Comparison of ENCODE assay signal across 7 mouse cellular contexts in genomic region chr13:65420201-65420600, GRCm38 (mm10).
DNase-seq lines count a peak whose midpoint lies in the region; ATAC-seq and TF ChIP-seq lines count a peak whose summit lies in the region.
"Not testable (repeated sequence)": the region's sequence is repeated elsewhere in the genome, so short reads cannot be mapped to it uniquely, and the experiment has no call there.

No protein-coding gene starts in this region.

- not testable (repeated sequence) for TF ChIP-seq CTCF in midbrain, postnatal 0 days (IDR thresholded peaks at IDR 0.05); testis, adult 2 months (IDR thresholded peaks at IDR 0.05; ENCODE audit: control insufficient read depth, insufficient read depth, insufficient replicate concordance, low read depth, low read length)

- H3K36me3 ChIP-seq in hindbrain, embryonic 12.5 days; kidney, embryonic 16.5 days (ENCODE audit: insufficient read depth, low read length); liver, embryonic 11.5 days (ENCODE audit: control insufficient read depth, insufficient read depth, low read length); midbrain, postnatal 0 days (ENCODE audit: insufficient read depth, low read length); testis, adult 2 months (ENCODE audit: control insufficient read depth, insufficient read depth, low read length): not testable (repeated sequence)

- peak; percentile 0 for DNase-seq in cerebellum, postnatal 10 days
- peak; percentile 71 for DNase-seq in heart, adult 11 months
- DNase-seq in liver, embryonic 11.5 days (ENCODE audit: low spot score), result peak; percentile 31
- DNase-seq in midbrain, postnatal 0 days (ENCODE audit: low spot score), result peak; percentile 2

- TF ChIP-seq POLR2A in testis, adult 2 months (IDR thresholded peaks at IDR 0.05; ENCODE audit: control insufficient read depth, low read depth, low read length), result not testable (repeated sequence)

- not testable (repeated sequence) for H3K9ac ChIP-seq in hindbrain, embryonic 12.5 days; kidney, embryonic 16.5 days (replicated peaks; ENCODE audit: low read length); liver, embryonic 11.5 days (ENCODE audit: low read depth, low read length); midbrain, postnatal 0 days (replicated peaks; ENCODE audit: low read length, poor library complexity, severe bottlenecking)

- H3K4me1 ChIP-seq in hindbrain, embryonic 12.5 days; kidney, embryonic 16.5 days (ENCODE audit: insufficient read depth, low read length); liver, embryonic 11.5 days (replicated peaks; ENCODE audit: control insufficient read depth, insufficient read depth, low read length); midbrain, postnatal 0 days (ENCODE audit: insufficient read depth, low read length); testis, adult 2 months (ENCODE audit: control insufficient read depth, insufficient read depth, low read length): not testable (repeated sequence)

- H3K4me3 ChIP-seq in hindbrain, embryonic 12.5 days, result peak overlapping the region; percentile 13; the same call in 1 of the 2 replicates
- peak overlapping the region; percentile 22; the same call in 1 of the 2 replicates for H3K4me3 ChIP-seq in kidney, embryonic 16.5 days (ENCODE audit: low read length)
- peak overlapping the region; percentile 27; the same call in 1 of the 2 replicates for H3K4me3 ChIP-seq in liver, embryonic 11.5 days (ENCODE audit: low read depth, low read length)
- H3K4me3 ChIP-seq in midbrain, postnatal 0 days (ENCODE audit: low read depth, low read length), result not testable (repeated sequence)
- peak overlapping the region; percentile 76 for H3K4me3 ChIP-seq in testis, adult 2 months (ENCODE audit: control insufficient read depth, low read depth, low read length)

- ATAC-seq in hindbrain, embryonic 12.5 days (ENCODE audit: low FRiP score); kidney, embryonic 16.5 days (ENCODE audit: low FRiP score, low TSS enrichment); liver, embryonic 11.5 days (replicated peaks; ENCODE audit: low FRiP score); midbrain, postnatal 0 days (ENCODE audit: low FRiP score): not testable (repeated sequence)

- H3K27ac ChIP-seq in hindbrain, embryonic 12.5 days; kidney, embryonic 16.5 days (ENCODE audit: low read length); liver, embryonic 11.5 days (ENCODE audit: low read depth, low read length); midbrain, postnatal 0 days (ENCODE audit: low read depth, low read length); testis, adult 2 months (ENCODE audit: control insufficient read depth, insufficient read depth, low read depth, low read length): not testable (repeated sequence)

- WGBS in hindbrain, embryonic 12.5 days, result 6% methylated on average over 24 of the region's 28 CpGs
- WGBS in kidney, embryonic 16.5 days, result 4% methylated on average over 17 of the region's 28 CpGs
- WGBS in liver, embryonic 11.5 days, result 8% methylated on average over 25 of the region's 28 CpGs
- 9% methylated on average over 21 of the region's 28 CpGs for WGBS in midbrain, postnatal 0 days

- H3K4me2 ChIP-seq in hindbrain, embryonic 12.5 days (replicated peaks), result peak overlapping the region; percentile 32; the same call in 1 of the 2 replicates
- H3K4me2 ChIP-seq in kidney, embryonic 16.5 days (replicated peaks; ENCODE audit: low read depth, low read length), result peak overlapping the region; percentile 39
- peak overlapping the region; percentile 47 for H3K4me2 ChIP-seq in liver, embryonic 11.5 days
- not testable (repeated sequence) for H3K4me2 ChIP-seq in midbrain, postnatal 0 days (ENCODE audit: low read depth, low read length, poor library complexity, severe bottlenecking)

- H3K9me3 ChIP-seq in hindbrain, embryonic 12.5 days (replicated peaks); kidney, embryonic 16.5 days (ENCODE audit: low read length); liver, embryonic 11.5 days (ENCODE audit: control insufficient read depth, low read length); midbrain, postnatal 0 days (ENCODE audit: low read length): not testable (repeated sequence)

- not testable (repeated sequence) for H3K27me3 ChIP-seq in hindbrain, embryonic 12.5 days; kidney, embryonic 16.5 days (ENCODE audit: insufficient read depth, low read length); liver, embryonic 11.5 days (replicated peaks; ENCODE audit: control insufficient read depth, insufficient read depth, low read length); midbrain, postnatal 0 days (ENCODE audit: insufficient read depth, low read length); testis, adult 2 months (ENCODE audit: control insufficient read depth, insufficient read depth, low read length)

Comparison
In these comparisons a context has a peak if more than half of its experiments do, and no peak if none do; other contexts are left out.
1. DNase-seq: peak in every context shown above with its lines; median percentile 71 in heart, adult 11 months; 31 in liver, embryonic 11.5 days; 2 in midbrain, postnatal 0 days; 0 in cerebellum, postnatal 10 days.